Mouse (Mus musculus) MEL (cell line): ENCODE results near the gene 4931409K22Rik.

ENCODE experiments used
- CTCF ChIP-seq, 3 experiments: IDR thresholded peaks in 2 of 3; conservative IDR thresholded peaks in 1 of 3; 2 replicates each; pipeline ENCODE4 v1.5.1; 2011 to 2012; ENCODE audit warnings: low read length in 3 of 3, low read depth in 2 of 3, mild to moderate bottlenecking in 2 of 3, improper control_type of control experiment in 1 of 3, inconsistent platforms in 1 of 3, mixed read lengths in 1 of 3, moderate library complexity in 1 of 3; ENCODE audit not compliant: control insufficient read depth in 1 of 3, insufficient read depth in 1 of 3, poor library complexity in 1 of 3, severe bottlenecking in 1 of 3
- EP300 ChIP-seq, 2 experiments: IDR thresholded peaks; 2 replicates each; pipeline ENCODE4 v1.6.1; 2011; ENCODE audit warnings: improper control_type of control experiment in 2 of 2, low read length in 2 of 2, low read depth in 1 of 2, mild to moderate bottlenecking in 1 of 2
- ETS1 ChIP-seq: IDR thresholded peaks from 2 replicates; pipeline ENCODE4 v1.6.1; 2012; ENCODE audit warnings: low read depth, mild to moderate bottlenecking, inconsistent platforms, low read length, improper control_type of control experiment, moderate library complexity
- GATA1 ChIP-seq: IDR thresholded peaks from 2 replicates; pipeline ENCODE4 v1.6.1; 2011; ENCODE audit warnings: low read depth, low read length, improper control_type of control experiment
- HCFC1 ChIP-seq: IDR thresholded peaks from 2 replicates; pipeline ENCODE4 v1.6.1; 2012; ENCODE audit warnings: low read depth, mild to moderate bottlenecking, inconsistent platforms, low read length, improper control_type of control experiment, moderate library complexity
- NELFE ChIP-seq: IDR thresholded peaks from 2 replicates; pipeline ENCODE4 v1.6.1; 2011; ENCODE audit warnings: low read depth, low read length, improper control_type of control experiment
- POLR2A ChIP-seq, 2 experiments: IDR thresholded peaks; 2 replicates each; pipeline ENCODE4 v1.6.1; 2011 to 2012; ENCODE audit warnings: low read length in 2 of 2, mild to moderate bottlenecking in 2 of 2, control low read depth in 1 of 2, improper control_type of control experiment in 1 of 2, low read depth in 1 of 2, moderate library complexity in 1 of 2; ENCODE audit not compliant: control insufficient read depth in 1 of 2, insufficient read depth in 1 of 2, poor library complexity in 1 of 2
- POLR2AphosphoS2 ChIP-seq: IDR thresholded peaks from 2 replicates; pipeline ENCODE4 v1.6.1; 2011; ENCODE audit warnings: low read length, improper control_type of control experiment
- ZC3H11A ChIP-seq: IDR thresholded peaks from 2 replicates; pipeline ENCODE4 v1.6.1; 2012; ENCODE audit warnings: low read depth, mild to moderate bottlenecking, inconsistent platforms, low read length, improper control_type of control experiment
- ZMIZ1 ChIP-seq: IDR thresholded peaks from 2 replicates; pipeline ENCODE4 v1.6.1; 2012; ENCODE audit warnings: low read depth, mild to moderate bottlenecking, inconsistent platforms, low read length, improper control_type of control experiment, moderate library complexity

DNA sequence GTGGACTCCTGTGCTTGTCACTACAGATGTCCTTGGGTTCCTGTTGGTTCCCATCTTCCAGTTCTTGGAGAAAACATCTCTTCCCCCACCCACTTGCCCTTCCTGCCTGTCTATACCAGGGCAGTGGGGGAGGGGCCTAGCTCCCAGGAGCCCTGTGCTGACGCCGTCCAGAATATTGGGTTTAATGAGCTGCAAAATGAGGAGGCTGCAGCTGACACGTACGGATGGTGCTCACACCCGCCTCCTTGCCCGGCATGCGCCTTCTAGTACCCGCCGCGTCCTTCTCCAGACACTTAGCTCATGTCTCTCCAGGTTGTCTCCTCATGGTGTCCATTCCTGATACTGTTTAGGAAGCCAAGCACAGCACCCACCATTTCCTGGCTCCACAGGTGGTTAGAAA, 57.5 kb downstream of the 4931409K22Rik start:
- TF ChIP-seq ZMIZ1, result no peak
- TF ChIP-seq POLR2AphosphoS2, result no peak
- TF ChIP-seq GATA1, result no peak
- TF ChIP-seq ZC3H11A, result no peak
- TF ChIP-seq ETS1, result no peak
- TF ChIP-seq POLR2A (IDR thresholded peaks at IDR 0.05; ENCODE audit: control insufficient read depth in 1 of 2, insufficient read depth in 1 of 2, low read depth in 1 of 2, low read length in 2 of 2, poor library complexity in 1 of 2), result no peak
- TF ChIP-seq NELFE, result no peak
- TF ChIP-seq HCFC1, result no peak
- TF ChIP-seq CTCF (IDR thresholded peaks at IDR 0.05 in 2 of 3, conservative IDR thresholded peaks at IDR 0.05 in 1 of 3; ENCODE audit: control insufficient read depth in 1 of 3, insufficient read depth in 1 of 3, low read depth in 2 of 3, low read length in 3 of 3, poor library complexity in 1 of 3, severe bottlenecking in 1 of 3), result no peak
- no peak for TF ChIP-seq EP300 (IDR thresholded peaks at IDR 0.05; ENCODE audit: low read depth in 1 of 2, low read length in 2 of 2)
